Mouse (Mus musculus) heart, embryonic 12.5 days (tissue): ENCODE measurements at regions not wholly inside any gene's neighbourhood (a gene's known extent, or its start where the extent isn't known, plus 50 kb on each side); places are given as distances from the start of the nearest gene placed in this dataset.

Source experiments
- ATAC-seq: fragments of 200-750 bp; cut with Nextera tagmentation; 2 replicates; pipeline ENCODE4 v1.8.0; 2017; ENCODE audit warnings: moderate TSS enrichment, moderate library complexity; ENCODE audit not compliant: insufficient number of reproducible peaks, low FRiP score
- H3K27ac ChIP-seq: fragments of 300-500 bp; sonication (generic); 2 replicates; pipeline ENCODE4 v1.5.1; 2016; ENCODE audit warnings: mild to moderate bottlenecking, moderate library complexity; ENCODE audit not compliant: poor library complexity, severe bottlenecking
- H3K27me3 ChIP-seq: fragments of 300-500 bp; sonication (generic); replicated peaks from 2 replicates; pipeline ENCODE4 v1.6.1; 2016; ENCODE audit warnings: mild to moderate bottlenecking, moderate library complexity
- H3K36me3 ChIP-seq: fragments of 300-500 bp; sonication (generic); 2 replicates; pipeline ENCODE4 v1.6.1; 2016; ENCODE audit warnings: mild to moderate bottlenecking, moderate library complexity
- H3K4me1 ChIP-seq: fragments of 300-500 bp; sonication (generic); replicated peaks from 2 replicates; pipeline ENCODE4 v1.6.1; 2016; ENCODE audit warnings: mild to moderate bottlenecking
- H3K4me2 ChIP-seq: fragments of 300-500 bp; sonication (generic); 2 replicates; pipeline ENCODE4 v1.6.1; 2016; ENCODE audit warnings: mild to moderate bottlenecking, moderate library complexity
- H3K4me3 ChIP-seq: fragments of 300-500 bp; sonication (generic); 2 replicates; pipeline ENCODE4 v1.5.1; 2016; ENCODE audit warnings: mild to moderate bottlenecking
- H3K9ac ChIP-seq: fragments of 300-500 bp; sonication (generic); 2 replicates; pipeline ENCODE4 v1.6.1; 2016; ENCODE audit warnings: mild to moderate bottlenecking, moderate library complexity
- H3K9me3 ChIP-seq: fragments of 300-500 bp; sonication (generic); replicated peaks from 2 replicates; pipeline ENCODE4 v1.6.1; 2016; ENCODE audit warnings: mild to moderate bottlenecking, moderate library complexity
- WGBS: fragments of 180-500 bp; shearing (Covaris S2); methylation state at CpG from one replicate; pipeline ENCODE4 v1.1.7; 2016; 5-methylcytosine and 5-hydroxymethylcytosine counted together

DNA sequence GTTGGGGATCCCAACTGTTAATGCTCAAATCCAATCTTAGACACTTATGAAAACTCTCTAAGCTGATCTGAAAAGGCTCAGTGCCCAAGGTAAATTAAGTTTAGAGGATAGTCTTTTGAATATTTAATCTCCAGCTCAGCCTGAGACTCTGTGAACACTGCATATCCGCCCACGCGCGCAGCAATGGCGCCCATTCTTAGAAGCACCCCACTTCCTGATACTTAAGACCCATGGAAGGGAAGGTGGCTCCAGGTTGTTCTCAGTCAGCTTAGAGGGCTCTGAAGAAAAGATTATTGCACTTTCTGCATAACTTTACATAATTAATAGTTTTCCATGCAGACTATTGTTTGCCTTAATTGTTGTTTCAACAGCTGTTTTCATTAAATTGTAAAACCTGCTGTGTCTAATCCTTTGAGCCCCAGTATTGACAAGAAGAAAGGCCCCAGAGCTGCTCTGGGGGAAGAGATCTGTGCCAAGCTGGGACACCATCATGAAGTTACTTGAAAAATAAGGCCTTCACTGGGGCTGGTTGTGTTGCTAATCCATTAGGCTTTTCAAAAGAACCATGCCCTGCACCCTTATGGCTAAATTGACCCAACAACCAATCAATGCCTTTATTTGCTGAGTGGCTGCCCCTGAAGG lies 183.7 kb upstream of the Tle1 start:
- no peak overlapping the region for H3K9ac ChIP-seq
- WGBS, result 91% methylated on average over 5 of the region's 5 CpGs
- no peaks in the 10 kb centered on the region for H3K27me3 ChIP-seq
- no peak for ATAC-seq
- H3K4me3 ChIP-seq, result no peak overlapping the region
- H3K4me1 ChIP-seq, result 0 out of 2 replicates have a peak, but pooled peaks cover 2% of the 10 kb centered on the region
- no peaks in the 10 kb centered on the region for H3K36me3 ChIP-seq
- H3K9me3 ChIP-seq, result no peaks in the 10 kb centered on the region
- H3K4me2 ChIP-seq, result no peak overlapping the region
- no peak overlapping the region for H3K27ac ChIP-seq

DNA sequence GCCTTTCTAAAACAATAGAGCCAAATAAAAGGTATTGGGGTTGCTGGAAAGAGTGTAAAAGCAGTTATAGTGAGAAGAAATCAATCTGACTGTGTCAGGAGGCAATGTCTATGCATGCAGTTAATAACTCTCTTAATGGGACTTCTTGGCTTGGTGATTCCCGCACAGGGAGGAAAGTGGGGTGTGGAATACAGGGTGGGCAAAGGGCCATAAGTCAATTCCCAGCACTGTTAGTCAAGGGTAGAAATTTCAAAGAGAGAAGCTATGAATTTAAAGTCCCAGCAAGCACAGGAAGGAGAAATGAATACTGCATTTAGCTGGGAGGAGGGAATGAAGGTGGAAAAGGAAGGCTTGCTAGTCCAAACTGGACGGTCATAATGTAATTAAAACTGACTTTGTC lies 183.0 kb upstream of the Tle1 start:
- H3K36me3 ChIP-seq, result no peaks in the 10 kb centered on the region
- H3K27ac ChIP-seq, result no peak overlapping the region
- no peak overlapping the region for H3K4me2 ChIP-seq
- 0 out of 2 replicates have a peak, but pooled peaks cover 2% of the 10 kb centered on the region for H3K4me1 ChIP-seq
- H3K9ac ChIP-seq, result no peak overlapping the region
- 92% methylated on average over 2 of the region's 2 CpGs for WGBS
- no peaks in the 10 kb centered on the region for H3K9me3 ChIP-seq
- no peak for ATAC-seq
- no peaks in the 10 kb centered on the region for H3K27me3 ChIP-seq
- H3K4me3 ChIP-seq, result no peak overlapping the region

DNA sequence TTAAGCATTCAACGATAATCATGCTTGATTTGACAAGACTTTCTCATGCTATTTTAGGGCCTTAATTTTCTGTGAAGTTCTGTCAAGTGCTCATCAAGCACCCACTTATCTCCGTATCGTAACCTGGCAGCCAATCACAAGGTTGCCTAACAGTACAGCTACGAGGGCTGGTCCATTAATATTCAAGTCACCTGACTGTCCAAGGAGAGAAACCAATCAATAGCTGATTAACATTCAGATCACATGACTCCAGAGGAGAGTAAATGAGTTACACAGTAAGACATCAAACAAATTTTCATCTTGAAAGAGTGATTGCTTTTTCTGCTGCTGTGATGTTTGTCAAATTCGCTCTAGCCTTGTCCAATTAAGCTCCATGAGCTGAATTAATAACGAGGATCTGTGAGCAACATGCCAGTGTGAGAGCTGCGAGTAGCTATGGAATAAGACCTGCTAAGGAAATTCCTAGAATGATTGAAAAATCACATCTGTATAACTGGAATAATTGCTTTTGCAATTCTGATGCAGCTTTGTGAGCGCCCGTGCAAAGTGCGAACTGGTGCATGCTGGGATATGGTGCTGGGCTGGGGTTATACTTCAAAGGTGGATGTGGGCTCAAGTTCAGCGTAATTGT lies 181.9 kb upstream of the Tle1 start:
- Histone ChIP-seq H3K9ac (no peak overlapping the region), H3K27me3 (no peaks in the 10 kb centered on the region), H3K4me3 (no peak overlapping the region), H3K9me3 (no peaks in the 10 kb centered on the region), H3K4me2 (no peak overlapping the region), H3K4me1 (0 out of 2 replicates have a peak, but pooled peaks cover 2% of the 10 kb centered on the region), H3K27ac (no peak overlapping the region), H3K36me3 (no peaks in the 10 kb centered on the region)
- WGBS, result 83% methylated on average over 11 of the region's 11 CpGs
- ATAC-seq, result no peak

DNA sequence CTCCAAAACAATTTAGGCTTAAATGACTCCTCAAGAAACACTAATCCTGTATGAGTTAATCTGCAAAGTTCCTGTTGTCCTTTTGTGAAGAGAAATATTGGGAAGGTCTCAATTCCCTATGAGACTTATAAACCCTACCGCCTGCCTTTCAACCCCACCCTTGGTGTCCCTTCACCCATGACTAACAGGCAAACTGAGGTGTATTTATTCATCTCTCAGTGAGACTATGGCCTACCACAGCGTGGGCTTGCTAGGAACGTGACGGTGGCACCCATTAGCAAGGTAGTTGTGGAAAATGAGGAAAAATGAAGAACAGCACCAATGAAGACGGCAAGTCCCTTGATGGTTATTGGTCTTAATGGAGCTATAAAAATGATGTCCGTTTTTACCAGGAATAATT lies 181.0 kb upstream of the Tle1 start:
- Histone ChIP-seq H3K4me1 (0 out of 2 replicates have a peak, but pooled peaks cover 2% of the 10 kb centered on the region), H3K36me3 (no peaks in the 10 kb centered on the region), H3K4me2 (no peak overlapping the region), H3K9me3 (no peaks in the 10 kb centered on the region), H3K4me3 (no peak overlapping the region), H3K9ac (no peak overlapping the region), H3K27ac (no peak overlapping the region), H3K27me3 (no peaks in the 10 kb centered on the region)
- 92% methylated on average over 6 of the region's 6 CpGs for WGBS
- ATAC-seq, result no peak

DNA sequence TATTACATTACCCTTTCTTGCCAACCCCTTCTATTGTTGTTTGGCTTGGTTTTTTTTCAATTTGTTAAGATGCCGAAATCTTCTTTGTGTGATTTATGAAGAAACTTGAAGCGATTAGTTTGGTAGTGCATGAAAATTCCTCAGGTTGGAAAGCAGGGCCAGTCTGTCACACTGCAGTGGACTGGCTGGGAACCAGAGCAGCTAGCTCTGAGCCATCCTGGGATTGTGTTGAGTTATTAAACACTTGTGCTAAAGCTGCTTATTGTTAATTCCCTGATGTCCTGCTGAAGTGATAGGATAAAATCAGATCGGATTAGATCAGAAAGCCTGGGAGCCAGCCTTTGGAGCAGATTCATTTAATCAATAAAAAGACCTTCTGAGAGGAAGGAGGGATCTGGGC lies 180.4 kb upstream of the Tle1 start:
- no peak for ATAC-seq
- Histone ChIP-seq H3K4me3 (no peak overlapping the region), H3K27ac (no peak overlapping the region), H3K9ac (no peak overlapping the region), H3K9me3 (no peaks in the 10 kb centered on the region), H3K4me2 (no peak overlapping the region), H3K36me3 (no peaks in the 10 kb centered on the region), H3K27me3 (no peaks in the 10 kb centered on the region), H3K4me1 (0 out of 2 replicates have a peak, but pooled peaks cover 2% of the 10 kb centered on the region)
- 79% methylated on average over 3 of the region's 3 CpGs for WGBS

DNA sequence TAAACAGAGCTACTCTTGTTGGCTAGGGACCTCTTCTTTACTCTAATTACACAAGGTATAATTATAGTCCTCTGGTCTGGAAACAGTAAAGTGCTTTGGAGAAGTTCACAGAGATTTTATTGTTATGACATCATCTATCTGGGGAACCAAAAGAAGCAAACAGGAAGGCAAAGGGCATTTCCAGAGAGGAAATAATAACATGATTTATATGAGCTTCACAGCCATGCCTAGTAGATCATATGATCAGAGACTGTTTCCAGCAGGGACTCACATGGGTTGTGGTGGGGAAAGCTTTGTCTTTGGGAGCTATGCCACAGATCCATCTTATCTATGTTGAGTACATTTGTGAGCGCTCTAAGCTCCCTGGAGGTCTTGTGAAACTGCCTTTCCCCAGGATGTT lies 178.8 kb upstream of the Tle1 start:
- H3K27me3 ChIP-seq, result no peaks in the 10 kb centered on the region
- no peaks in the 10 kb centered on the region for H3K9me3 ChIP-seq
- H3K36me3 ChIP-seq, result no peaks in the 10 kb centered on the region
- H3K9ac ChIP-seq, result no peak overlapping the region
- ATAC-seq, result no peak
- no peak overlapping the region for H3K4me3 ChIP-seq
- WGBS, result 34% methylated on average over 1 of the region's 1 CpGs
- H3K4me1 ChIP-seq, result 0 out of 2 replicates have a peak, but pooled peaks cover 2% of the 10 kb centered on the region
- H3K4me2 ChIP-seq, result no peak overlapping the region
- H3K27ac ChIP-seq, result no peak overlapping the region

DNA sequence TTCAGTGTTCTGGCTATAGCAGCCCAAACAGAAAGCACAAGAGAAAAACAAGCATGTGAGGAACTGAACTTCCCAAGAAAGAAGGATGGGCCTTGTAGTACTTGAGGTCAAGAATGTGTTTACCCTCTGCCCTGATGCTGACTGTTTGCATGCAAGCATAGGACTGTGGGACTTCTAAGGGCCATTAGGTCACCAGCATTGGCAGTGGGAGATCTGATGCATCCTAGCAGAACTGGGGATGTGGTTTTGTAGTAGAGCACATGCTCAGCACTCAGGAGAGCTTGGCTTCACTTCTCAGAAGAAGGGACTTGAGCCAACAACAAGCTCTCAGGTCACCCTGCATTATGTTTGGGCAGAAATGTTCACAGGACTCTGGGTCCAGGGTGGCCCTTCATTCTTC lies 178.3 kb upstream of the Tle1 start:
- H3K4me1 ChIP-seq, result 0 out of 2 replicates have a peak, but pooled peaks cover 2% of the 10 kb centered on the region
- no peaks in the 10 kb centered on the region for H3K27me3 ChIP-seq
- H3K9ac ChIP-seq, result no peak overlapping the region
- H3K9me3 ChIP-seq, result no peaks in the 10 kb centered on the region
- H3K4me3 ChIP-seq, result no peak overlapping the region
- no peaks in the 10 kb centered on the region for H3K36me3 ChIP-seq
- H3K4me2 ChIP-seq, result no peak overlapping the region
- ATAC-seq, result no peak
- no peak overlapping the region for H3K27ac ChIP-seq

DNA sequence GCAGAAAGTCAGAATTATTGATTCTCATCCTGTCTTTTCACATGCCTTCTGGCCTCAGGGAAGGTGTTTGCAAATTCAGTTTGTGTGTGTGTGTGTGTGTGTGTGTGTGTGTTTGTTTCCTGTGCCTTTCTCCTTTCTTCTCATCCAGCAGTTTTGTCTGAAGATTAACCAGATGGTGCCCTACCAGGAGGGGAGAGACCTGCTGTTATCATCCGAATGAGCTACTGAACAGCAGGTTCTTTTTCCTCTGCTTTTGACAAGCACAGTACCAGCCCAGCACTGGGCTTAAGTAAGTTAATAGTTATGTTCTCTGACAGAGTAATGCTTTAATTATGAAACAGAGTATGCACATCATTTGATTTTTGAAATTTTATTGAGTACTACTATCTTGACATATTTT lies 176.8 kb upstream of the Tle1 start:
- Histone ChIP-seq H3K9ac (no peak overlapping the region), H3K4me1 (0 out of 2 replicates have a peak, but pooled peaks cover 2% of the 10 kb centered on the region), H3K27me3 (no peaks in the 10 kb centered on the region), H3K4me2 (no peak overlapping the region), H3K27ac (no peak overlapping the region), H3K4me3 (no peak overlapping the region), H3K36me3 (no peaks in the 10 kb centered on the region), H3K9me3 (no peaks in the 10 kb centered on the region)
- no peak for ATAC-seq
- WGBS, result 42% methylated on average over 1 of the region's 1 CpGs

DNA sequence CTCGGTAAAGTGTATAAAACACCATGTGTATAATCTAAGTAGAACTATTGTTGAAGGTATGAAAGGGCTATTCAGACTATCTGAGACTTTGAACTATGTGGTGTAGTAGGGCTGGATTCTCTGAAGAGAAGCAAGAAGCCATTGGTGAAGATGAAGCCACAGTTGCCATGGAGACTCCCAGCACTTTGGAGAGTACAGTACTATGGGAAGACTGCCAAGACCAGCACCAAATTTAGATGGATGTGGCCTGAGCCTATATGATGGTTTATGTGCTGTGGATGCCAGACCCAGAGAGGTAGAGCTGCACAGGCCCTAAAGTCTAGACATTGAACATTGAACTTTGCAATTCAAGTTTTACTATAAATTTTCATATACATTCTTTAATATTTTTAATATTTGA lies 151.3 kb upstream of the Tle1 start:
- Histone ChIP-seq H3K9me3 (no peaks in the 10 kb centered on the region), H3K27me3 (no peaks in the 10 kb centered on the region), H3K36me3 (no peaks in the 10 kb centered on the region), H3K9ac (no peak overlapping the region), H3K27ac (no peak overlapping the region), H3K4me1 (no peaks in the 10 kb centered on the region), H3K4me2 (no peak overlapping the region), H3K4me3 (no peak overlapping the region)
- ATAC-seq, result no peak
- 67% methylated on average over 1 of the region's 1 CpGs for WGBS

DNA sequence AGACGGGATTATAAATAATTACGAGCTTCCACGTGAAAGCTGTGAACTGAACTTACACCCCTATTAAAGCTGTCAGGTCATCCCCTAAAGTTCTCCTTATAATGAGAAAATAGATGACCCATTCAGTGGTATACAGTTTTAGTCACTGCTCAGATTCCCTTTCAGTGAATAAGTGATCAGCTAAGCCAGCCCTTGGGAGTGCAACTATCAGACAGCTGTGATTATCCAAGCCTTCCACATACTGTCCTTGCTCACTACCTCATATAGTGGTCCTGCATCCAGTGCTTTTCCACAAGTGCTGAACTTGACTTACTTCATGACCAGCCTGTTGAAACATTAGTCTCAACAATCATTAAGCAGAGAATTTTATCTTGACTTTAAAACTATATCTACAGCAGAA lies 131.2 kb upstream of the Tle1 start:
- Histone ChIP-seq H3K27me3 (no peaks in the 10 kb centered on the region), H3K36me3 (no peaks in the 10 kb centered on the region), H3K4me1 (no peaks in the 10 kb centered on the region), H3K4me2 (no peak overlapping the region), H3K9ac (no peak overlapping the region), H3K4me3 (no peak overlapping the region), H3K9me3 (0 out of 2 replicates have a peak, but pooled peaks cover 6% of the 10 kb centered on the region), H3K27ac (no peak overlapping the region)
- no peak for ATAC-seq
- 69% methylated on average over 3 of the region's 3 CpGs for WGBS

DNA sequence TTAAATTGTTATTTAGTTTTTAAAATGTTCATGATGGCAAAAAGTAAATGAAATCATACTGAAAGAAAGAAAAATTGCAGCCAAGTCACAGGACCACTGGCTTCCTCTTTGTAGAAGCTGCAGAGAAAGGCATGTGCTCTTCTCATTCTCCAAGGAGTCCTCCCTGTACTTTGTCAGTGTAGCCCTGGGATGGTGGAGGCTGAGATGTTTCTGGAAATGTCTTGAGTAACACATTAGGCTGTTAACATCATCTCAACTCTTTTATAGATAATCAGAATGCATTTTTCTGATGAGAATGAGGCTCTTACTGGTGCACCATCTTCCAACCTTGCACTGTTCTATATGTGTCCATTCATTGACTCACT lies 128.3 kb upstream of the Tle1 start:
- H3K9me3 ChIP-seq, result 0 out of 2 replicates have a peak, but pooled peaks cover 6% of the 10 kb centered on the region

More for the DNA sequence above, 128.3 kb upstream of the Tle1 start:
- Histone ChIP-seq H3K27ac (no peak overlapping the region), H3K27me3 (no peaks in the 10 kb centered on the region), H3K4me1 (no peaks in the 10 kb centered on the region), H3K4me3 (no peak overlapping the region), H3K4me2 (no peak overlapping the region), H3K36me3 (no peaks in the 10 kb centered on the region), H3K9ac (no peak overlapping the region)
- ATAC-seq, result no peak
